Mouse (Mus musculus) cerebellum, postnatal 10 days (tissue): Measurements from ENCODE around the gene Rxfp4.

Experiments
- DNase-seq, 2 experiments: peaks; one replicate each; pipeline ENCODE4 v3.0.0; 2021; ENCODE audit warnings: mixed read lengths in 2 of 2

Rxfp4 gene

DNA sequence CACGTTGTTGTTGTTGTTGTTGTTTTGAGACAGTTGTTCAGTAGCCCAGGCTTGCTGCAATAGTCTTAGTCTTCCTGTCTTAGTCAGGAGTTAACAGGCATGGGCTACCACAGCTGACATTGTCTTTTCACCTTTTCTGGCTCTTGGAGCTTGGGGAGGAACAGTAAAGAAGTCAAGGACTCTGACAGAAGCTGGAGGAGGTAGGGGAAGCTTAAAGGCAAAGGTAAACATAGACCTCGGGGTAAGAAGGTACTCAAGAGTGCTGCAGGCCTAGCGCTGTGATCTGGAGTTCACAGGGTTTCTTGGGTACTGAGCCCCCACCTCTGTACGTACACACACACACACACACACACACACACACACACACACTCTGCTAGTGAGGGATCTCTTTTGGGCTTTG is 24.2 kb downstream of the Rxfp4 start:
- DNase-seq, result no peak

DNA sequence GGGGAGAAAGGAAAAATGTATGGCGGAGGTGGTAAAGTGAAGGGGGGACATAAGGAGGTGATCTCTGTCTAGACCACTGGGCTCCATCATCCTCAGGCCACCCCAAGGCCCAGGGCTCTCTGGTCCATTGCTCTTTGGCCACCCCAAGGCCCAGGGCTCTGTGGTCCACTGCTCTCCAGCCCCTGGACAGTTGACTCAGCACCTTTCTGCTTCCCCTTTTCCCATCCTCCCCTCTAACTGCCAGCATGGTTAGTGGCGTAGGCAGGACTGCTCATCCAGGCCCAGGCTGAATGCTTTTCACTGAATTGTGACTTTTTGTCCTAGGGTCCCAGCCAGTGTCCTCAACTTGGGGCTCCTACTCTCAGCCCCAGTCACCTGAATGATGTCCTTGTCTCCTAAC is 25.4 kb downstream of the Rxfp4 start:
- DNase-seq, result no peak

DNA sequence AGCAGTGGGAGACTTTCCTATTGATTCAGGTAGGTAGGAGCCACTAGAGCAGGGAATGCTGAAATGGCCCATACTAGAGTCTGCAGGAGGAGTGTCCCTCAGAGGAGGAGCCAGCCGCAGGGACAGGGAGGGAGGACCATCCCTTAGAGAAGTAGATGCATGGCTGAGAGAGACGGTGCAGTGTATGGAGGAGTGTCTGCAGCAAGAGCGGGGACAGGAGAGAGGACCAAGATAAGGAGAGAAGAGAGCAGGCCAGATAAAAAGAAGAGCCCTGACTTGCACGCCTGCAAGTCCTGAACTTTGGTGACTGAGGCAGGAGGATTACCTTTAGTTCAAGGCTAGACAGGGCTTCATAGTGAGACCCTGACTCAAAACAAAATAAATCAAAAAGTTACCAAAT is 25.8 kb downstream of the Rxfp4 start:
- no peak for DNase-seq

DNA sequence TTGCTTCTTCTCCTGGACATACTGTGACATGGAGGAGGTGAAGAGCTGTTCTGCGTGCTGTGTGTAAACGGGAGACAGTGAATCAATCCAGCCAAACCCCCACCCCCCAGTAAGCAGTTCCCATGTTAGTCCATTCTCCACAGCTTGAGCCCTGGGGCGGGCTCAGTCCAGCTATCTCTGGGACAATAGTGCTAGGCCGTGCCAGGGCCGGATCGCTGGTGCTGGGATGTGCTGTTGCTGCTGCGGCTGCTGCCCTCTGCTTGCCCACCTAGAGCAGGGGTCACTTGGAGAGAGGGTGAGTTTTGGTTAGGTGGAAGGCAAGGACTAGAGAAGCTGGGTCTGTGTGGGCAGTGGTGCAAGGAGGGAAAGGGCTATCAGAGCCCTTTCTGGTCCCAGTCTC is 26.6 kb downstream of the Rxfp4 start:
- DNase-seq, result peak; percentile 44 to 53

DNA sequence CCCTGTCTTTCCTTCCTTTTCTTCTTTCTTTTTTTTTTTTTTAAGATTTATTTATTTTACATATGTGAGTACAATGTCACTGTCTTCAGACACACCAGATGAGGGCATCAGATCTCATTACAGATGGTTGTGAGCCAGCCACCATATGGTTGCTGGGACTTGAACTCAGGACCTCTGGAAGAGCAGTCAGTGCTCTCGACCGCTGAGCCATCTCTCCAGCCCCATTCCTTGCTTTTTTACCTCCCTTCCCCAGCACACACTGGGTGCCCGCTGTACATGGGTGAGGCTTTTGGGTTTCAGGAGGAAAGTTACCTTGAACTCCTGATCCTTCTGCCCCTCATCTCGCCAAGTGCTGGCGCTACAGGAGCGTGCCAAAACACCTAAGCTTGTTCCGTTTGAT is 27.4 kb downstream of the Rxfp4 start:
- no peak for DNase-seq

DNA sequence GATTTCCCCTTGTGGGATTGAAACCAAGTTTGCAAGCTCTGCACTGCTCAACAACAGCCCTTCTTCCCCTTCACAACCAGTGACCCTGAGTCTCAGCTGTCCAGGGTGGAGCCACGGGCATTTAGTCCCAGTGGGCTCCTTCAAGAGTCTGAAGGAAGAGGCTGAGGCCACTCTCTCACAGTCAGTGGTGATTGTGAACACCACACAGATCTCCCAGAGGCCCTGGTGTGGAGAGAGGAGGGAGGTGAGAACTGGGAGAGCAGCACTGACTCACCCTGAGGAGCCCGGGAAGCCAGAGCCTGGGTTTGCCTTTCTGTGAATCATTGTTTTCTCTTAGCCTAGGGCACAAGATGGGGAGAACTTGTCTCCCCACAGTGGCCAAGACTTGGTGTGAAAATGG is 28.0 kb downstream of the Rxfp4 start:
- DNase-seq, result peak in 1 of 2 experiments; percentile 32

DNA sequence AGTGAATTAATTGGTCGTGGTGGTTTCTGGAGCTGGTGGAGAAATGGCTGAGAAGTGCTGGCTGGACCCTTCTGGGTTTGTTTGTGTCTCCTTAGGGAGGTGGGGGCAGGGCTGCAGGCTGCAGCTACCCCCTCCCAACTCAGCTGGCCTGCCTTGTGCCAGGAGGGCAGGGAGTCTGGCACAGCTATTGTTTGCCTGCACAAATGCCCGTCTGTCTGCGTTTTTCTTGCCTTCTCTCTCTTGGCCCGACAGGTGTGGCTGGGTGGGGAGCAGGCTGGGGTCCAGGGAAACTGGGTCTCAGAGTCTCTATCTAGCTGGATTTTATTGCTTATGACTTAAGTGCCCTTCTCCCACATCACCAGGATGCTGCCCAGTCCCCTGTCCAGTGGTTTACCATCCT is 28.6 kb downstream of the Rxfp4 start:
- DNase-seq, result peak; percentile 92 to 96

DNA sequence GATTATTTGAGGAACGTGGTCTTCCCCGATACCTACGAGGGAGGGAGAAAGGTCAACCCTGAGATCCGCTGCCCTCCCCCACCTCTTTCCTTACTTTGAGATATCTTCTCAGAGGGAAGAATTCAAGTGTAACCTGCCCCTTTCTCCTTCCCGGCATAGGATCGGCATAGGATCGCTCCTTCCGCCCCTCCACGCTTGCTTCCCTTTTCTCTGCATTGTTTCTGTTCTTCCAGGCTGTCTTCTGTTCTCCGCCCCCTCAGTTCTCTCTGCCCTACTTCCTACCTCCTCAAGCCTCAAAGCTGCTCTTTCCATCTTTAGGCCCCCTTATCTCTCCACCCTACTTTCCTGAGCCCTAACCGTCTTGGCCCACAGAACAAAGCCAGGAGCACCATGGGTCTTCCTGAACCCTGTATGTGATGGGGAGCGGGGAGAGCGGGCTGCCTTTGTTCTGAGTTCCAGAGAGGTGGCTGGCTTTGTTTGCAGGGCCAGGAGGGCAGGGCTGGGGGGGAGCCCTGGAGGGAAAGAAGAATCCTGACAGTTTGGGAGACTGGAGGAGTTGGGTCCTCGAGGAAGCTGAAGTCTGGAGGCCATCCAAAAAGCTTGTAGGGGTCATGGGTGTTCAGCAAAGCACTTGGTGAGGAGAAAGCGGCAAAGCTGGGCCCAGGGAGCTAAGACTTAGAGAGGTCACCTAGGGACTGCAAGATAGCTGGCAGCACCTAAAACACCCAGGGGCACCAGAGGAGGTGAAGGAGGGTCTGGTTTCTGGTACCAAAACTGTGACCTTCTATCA is 29.4 kb downstream of the Rxfp4 start:
- peak; percentile 71 to 74 for DNase-seq

DNA sequence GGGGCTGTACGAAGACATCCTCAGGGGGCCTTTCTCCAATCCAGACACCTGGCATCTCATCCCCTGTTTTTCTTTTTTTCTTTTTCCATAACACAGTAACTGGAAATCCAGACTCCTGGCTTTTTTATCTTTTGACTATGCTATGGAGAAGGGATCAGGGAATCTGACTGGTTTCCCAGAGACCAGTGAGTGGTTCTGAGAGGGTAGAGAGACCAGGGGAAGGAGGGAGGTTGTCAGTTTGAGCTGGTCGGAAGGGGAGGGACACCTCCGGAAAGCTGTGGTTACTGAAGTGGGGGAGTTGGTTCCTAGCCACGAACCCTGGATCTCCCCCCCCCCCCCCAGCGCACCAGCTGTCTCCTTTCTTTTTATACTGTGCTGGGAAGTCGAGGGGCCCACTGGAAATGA is 30.0 kb downstream of the Rxfp4 start:
- DNase-seq, result peak; percentile 79 to 80

DNA sequence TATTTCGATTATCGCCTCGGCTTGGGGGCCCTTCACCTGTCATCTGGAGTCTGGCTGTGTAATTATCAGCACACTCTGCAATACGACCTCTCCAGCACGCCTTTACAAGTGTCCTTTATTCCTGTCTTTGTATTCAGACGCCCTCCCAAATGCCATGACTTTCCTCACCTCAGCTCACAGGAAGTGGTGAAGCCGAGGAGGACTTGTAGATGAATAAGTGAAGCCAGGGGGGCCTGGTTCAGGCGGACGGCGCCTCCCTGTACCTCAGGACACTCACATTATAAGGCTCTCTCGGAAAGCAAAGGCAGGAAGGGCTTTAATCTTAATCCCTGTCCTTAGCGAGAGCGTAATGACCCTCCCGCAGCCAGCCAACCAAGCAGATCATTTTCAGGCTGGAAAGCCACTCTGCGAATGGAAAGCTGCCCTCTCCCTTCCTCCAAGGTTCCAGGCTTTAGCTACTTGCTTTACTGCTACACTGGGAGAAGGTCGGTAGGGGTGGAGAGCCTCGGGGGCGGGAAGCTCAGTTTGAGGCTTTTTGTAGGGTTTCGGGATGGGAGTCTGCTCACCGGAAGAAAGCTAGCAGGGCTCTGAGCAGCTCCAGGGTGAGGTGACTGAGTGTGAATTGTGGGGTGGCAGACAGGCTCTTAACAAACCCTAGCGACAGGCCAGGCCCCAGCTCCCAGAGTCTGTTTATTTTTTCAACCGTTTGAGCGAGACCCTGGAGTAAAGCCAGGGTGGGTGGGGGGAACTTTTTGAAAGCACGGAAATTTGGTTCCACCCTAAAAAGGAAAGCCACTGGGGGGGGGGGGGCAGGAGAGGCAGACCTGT is 30.6 kb downstream of the Rxfp4 start:
- peak; percentile 83 to 85 for DNase-seq

DNA sequence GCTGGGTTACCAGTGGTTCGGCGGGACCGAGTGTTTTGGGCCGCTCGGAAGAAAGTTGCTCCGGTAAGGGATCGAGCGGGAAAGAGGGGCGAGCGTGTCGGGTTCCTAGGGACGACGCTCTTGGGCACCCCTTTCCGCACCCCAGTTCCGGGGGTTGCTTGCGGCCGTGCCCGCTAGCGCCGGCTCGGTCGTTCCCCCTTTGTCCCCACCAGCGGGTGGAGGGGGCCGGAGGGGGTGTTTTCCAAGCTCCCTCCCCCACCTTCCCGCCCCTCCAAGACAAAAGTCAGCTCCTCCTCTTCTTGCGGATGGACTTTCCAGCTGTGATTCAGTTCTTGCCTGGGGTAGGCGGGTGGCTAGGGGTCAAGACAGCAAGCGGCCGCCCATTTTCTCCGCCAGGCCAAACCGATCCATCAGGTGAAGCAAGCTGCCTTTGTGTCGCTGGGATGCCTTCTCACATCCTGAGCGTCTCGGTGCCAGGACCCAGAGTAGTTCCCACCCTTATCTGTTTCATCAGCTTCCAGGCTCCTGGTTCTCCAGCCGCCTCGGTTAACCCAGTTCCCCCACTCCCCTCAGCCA is 31.3 kb downstream of the Rxfp4 start:
- peak; percentile 80 to 82 for DNase-seq

DNA sequence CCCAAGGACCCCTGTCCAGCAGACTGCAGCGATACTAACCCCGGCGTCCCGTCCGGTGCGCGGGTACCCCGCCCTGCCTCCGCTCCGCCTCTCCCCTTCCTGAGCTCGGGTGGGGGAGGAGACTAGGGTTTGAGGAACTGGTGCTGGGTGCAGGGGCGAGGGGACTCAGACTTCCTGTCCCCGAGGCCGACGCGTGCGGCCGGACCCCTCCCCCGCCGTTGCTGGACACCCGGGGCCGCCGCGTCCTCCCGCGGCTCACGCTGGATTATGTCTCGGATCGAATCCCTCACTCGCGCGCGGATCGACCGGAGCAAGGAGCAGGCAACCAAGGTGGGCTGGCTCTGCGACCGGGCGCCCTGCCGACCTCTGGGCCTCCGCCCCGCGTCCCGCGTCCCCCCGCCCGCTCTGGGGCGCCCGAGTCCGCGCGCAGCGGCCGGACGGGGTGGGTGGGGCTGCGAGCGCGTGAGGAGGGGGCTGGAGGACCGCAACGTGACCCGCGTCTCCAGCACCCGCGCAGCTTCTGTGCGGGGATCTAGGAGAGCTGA is 31.9 kb downstream of the Rxfp4 start:
- peak; percentile 83 to 84 for DNase-seq

DNA sequence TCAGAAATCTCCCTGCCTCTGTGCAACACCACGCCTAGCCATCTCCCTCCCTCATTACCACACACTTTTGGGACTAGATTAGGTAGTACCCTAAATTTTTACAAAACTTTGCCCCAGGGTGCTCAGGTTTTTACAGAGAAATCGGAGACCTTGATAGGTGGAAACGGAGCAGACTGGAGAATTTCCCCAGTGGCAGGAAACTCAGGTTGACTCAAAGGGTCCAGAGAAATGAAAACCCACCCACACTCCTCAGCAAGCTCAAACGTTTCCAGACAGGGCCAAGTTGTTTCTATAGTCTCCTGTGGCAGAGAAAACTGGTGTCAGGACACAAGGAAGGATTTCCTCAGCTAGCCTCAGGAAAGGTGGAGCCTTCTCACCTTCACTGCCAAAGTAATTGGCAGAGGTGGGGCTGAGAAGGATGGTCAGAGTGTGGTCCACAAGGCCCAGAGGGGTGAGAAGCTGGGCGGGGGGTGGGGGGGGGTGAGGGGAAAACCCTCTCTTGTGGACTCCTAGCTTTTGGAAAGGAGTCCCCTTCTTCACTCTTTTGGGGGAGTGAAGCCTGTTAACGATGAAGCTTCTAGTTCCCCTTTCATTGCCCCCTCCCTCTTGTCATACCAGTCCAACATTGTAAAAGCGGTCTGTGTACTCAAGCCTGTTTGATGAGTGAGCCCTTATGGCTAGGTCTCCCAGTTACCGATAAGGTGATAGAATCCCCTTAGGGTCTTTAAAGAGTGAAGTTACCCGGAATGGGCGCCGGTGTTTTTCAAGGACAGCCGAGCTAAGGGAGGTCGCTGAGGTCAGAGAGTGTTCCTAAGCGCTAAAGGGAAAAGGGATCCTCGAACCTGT is 32.6 kb downstream of the Rxfp4 start:
- no peak for DNase-seq

DNA sequence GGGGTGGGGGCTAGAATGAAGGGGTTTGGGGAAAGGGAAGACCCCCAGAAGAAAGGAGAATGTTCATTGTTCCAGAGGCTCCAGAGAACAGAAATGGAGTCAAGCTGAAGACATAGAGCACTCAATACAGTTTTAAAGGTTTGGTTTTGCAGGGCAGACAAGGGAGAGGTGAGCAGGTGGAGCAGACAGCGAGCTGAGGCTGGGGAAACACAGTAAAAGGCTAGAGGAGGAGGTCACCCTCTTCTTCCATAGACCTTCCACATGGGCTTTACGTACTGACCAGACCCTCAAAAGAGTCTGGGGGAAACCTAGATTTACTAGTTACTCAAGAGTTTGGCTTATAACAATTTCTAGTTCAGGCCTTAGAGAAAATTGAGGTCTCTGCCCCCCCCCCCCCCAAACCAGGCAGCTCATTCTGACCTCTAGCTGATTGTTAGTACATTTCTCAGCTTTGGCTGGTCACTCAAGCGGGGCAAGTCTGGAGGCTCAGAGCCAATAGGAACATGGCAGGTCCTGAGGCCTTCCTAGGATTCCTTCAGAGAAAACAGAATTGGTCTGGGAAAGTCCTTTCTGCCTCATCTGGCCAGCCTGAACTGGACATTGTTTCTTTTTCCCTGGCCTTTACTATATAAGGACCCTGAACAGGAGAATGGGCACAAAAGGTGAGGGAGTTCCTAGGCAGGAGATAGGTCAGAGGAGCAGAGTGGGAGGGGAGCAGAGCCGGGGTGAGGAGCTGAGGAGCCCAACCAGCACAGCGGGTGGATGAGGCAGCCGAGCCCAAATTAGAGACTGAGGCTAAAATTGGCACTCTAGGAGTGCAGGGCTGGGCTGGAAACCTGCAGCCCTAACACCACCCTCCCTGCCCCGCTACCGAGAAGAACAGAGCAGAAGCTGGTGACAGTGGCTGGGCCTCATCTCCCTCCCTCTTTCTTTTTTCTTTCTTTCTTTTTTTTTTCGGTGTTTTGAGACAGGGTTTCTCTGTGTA is 33.5 kb downstream of the Rxfp4 start:
- no peak for DNase-seq

DNA sequence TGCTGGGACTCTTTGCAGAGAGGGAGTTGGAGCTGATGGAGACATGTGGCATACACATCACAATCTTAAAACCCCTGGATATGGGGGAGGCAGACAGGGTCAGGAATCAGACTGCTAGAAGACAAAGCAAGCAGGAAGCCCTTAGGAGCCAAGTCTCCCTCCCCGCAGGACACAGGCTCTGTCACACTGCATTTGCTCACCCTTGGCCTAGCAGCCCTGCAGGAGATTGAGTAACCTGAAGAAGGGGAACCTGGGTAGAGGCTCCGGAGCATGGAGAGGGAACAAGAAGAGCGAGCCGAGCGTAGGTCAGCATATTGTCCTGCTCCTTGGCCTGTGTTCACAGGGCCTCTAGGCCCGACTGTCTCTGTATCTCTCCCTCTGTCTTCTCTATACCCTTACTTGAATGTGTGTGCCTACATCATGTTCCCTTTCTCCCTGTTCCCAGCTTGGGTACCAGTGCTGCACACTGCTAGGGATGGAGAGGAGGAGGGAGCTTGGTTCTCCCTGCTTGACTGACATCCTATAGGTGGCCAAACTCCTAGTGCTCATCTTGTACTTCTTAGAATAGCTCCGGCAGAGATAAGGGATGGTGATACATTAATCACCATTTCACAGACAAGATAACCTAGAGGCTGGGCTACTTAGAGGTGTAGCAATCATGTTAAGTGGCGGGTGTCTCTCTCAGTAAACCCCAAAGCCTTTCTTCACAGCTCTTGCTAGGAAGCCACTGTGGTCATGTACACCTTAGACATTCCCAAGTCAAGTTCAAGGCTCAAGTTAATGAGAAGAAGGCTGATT is 34.7 kb downstream of the Rxfp4 start:
- DNase-seq, result no peak

DNA sequence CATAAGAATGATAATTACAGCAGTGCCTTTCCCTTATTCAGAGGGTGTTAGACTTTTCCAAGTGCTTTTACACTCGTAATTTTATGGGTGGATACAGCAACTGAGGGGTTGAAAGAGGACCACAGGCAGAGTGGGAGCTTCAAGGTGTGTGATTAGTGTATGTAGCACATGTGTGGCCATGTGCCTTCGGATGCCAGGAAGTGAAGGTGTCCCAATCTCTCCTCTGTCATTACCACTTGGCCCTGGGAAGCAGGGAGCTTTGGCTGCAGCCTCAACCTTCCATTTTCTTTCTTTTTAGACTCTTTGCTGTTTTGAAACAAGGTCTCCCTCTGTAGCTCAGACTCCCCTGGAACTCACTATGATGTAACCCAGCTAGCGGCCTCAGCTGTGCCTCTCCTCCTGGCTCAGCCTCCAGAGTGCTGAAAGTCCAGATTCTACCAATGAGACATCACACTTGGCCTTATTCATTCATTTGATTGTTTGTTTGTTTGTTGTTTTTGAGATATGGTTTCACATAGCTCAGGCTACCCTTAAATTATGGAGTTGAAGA is 35.9 kb downstream of the Rxfp4 start:
- DNase-seq, result no peak

DNA sequence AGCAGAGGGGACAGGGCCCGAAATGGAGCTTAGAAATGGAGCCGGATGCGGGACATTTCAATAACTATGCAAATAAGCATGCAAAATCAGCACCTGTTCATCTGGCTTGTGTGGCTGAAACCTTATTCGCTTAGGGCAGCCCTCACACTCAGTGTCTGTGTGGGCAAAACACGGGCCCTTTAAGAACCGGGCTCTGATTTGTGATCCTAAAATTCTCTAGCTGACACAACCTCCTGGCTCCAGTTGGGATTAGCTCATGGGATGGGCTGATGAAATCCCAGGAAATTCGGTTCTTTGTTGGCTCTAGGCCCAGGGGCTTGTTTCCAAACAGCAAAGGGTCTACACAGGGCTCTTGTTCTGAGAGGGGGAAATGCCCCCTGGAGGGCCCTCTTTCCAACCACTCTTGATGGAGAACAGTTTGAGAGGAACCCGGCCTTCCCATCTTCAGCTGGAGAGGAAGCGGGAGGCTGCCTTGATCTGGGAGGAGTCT is 37.0 kb downstream of the Rxfp4 start:
- DNase-seq, result peak; percentile 64 to 73

DNA sequence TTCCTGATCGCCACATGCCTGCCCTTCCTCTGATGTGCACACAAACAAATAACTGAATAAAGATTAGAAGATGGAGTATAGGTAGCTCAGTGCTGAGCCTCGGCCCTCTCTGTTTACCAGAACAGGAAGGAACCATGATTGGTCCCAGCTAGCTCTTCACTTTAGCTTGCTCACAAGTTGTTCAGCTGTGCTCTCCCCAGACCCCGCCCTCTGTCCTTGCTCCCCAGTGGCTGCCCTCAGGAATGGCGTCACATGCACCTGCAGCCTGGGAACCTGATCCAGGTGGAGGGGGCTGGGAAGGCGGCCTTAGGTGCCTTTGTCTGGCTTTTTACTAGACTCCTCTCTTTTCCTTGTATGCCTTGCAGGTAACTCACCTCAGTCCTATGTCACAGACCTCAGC is 37.8 kb downstream of the Rxfp4 start:
- DNase-seq, result no peak

DNA sequence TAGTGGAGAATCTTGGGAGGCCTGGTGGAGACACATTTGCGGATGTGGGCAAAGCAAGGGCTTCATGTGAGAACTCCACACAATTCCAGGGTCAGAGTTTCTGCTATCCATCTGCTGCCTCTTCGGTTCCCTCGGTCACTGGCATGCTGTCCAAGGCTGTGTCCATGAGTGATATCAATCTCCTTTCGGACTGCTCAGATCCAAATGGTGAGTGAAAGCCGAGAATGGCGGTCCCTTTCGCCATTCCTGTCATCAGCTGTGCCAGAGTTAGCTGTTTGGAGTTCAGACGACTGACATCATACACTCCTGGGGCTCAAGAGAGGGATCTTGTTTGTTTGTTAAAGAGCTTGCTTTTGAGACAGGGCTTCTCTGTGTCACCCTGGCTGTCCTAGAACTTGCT is 38.5 kb downstream of the Rxfp4 start:
- DNase-seq, result no peak

DNA sequence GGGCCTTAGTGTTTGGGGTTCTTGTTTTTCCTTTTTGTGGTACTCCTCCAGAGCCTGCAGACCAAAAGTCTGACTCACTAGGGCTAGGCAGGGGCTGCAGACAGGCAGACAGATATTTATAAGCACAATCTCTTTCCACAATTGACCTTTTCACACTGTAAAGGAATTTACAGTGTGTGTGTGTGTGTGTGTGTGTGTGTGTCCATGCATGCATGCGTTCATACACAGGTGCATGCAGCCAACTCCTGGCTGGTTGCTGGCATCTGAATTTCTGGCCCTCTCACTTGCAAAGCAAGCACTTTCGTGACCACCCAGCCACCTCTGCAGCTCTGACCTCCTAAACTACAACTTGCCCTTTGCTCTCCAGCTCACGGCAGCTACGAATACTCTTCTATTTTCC is 43.9 kb downstream of the Rxfp4 start:
- no peak for DNase-seq
